Mouse (Mus musculus) spleen, adult 2 months (tissue): ENCODE data around the gene Tmub2. TPM values are rescaled to one million over a fixed set of nuclear protein-coding genes. Genes with fewer than 3 reads are reported as not detected.

Experiments
- DNase-seq, 2 experiments: peaks; one replicate each; pipeline versions ENCODE4 v3.0.0 to v3.0.0-alpha.2; 2012 to 2021; ENCODE audit warnings: low spot score in 2 of 2, low read depth in 1 of 2
- H3K27ac ChIP-seq: fragments of 200-500 bp; 2 replicates; pipeline ENCODE4 v1.5.1; 2012; ENCODE audit warnings: low read length, inconsistent platforms; ENCODE audit not compliant: insufficient read depth
- H3K27me3 ChIP-seq: fragments of 200-500 bp; 2 replicates; pipeline ENCODE4 v1.6.1; 2012; ENCODE audit warnings: mild to moderate bottlenecking, moderate library complexity, low read length, inconsistent platforms; ENCODE audit not compliant: control insufficient read depth, insufficient read depth
- H3K36me3 ChIP-seq: fragments of 200-500 bp; 2 replicates; pipeline ENCODE4 v1.6.1; 2012; ENCODE audit warnings: mild to moderate bottlenecking, low read length, inconsistent platforms; ENCODE audit not compliant: control insufficient read depth, insufficient read depth
- H3K4me1 ChIP-seq: fragments of 200-500 bp; 2 replicates; pipeline ENCODE4 v1.6.1; 2011; ENCODE audit warnings: inconsistent platforms; ENCODE audit not compliant: control insufficient read depth, insufficient read depth, insufficient read length
- H3K4me3 ChIP-seq: fragments of 200-500 bp; 2 replicates; pipeline ENCODE4 v1.5.1; 2011; ENCODE audit warnings: mild to moderate bottlenecking, inconsistent platforms; ENCODE audit not compliant: insufficient read depth, insufficient read length; ENCODE audit errors: extremely low read depth
- CTCF ChIP-seq: fragments of 200-500 bp; IDR thresholded peaks from 2 replicates; pipeline ENCODE4 v1.5.1; 2011; ENCODE audit warnings: mild to moderate bottlenecking, inconsistent platforms; ENCODE audit not compliant: insufficient read depth, insufficient read length, insufficient replicate concordance; ENCODE audit errors: extremely low read depth
- POLR2A ChIP-seq: fragments of 200-500 bp; IDR thresholded peaks from 2 replicates; pipeline ENCODE4 v1.6.1; 2011; ENCODE audit warnings: low read depth, low read length, inconsistent platforms
- WGBS: fragments of 180-500 bp; shearing (Covaris S2); methylation state at CpG from one replicate; pipeline ENCODE4 v1.1.7; 2018; 5-methylcytosine and 5-hydroxymethylcytosine counted together
- polyA plus RNA-seq: library from polyadenylated mRNA; depleted of rRNA; stranded (reverse); fragments of >200 nt; gene quantifications from 2 replicates; pipeline ENCODE4 v1.2.3, GENCODE M21; 2012

Gene Tmub2
- polyA plus RNA-seq, 1 experiment = 31.6 TPM

GRCm38 (mm10) chr11:102294416-102294815 is 9.7 kb downstream of the Tmub2 start:
- H3K36me3 ChIP-seq = peaks cover 23% of the 10 kb centered on the region
- TF ChIP-seq POLR2A (no peak), CTCF (no peak)
- 88% methylated on average over 5 of the region's 5 CpGs for WGBS

GRCm38 (mm10) chr11:102294887-102295597 is 10.3 kb downstream of the Tmub2 start:
- no peak for TF ChIP-seq CTCF
- peak; percentile 72 for TF ChIP-seq POLR2A
- Histone ChIP-seq H3K4me1 (peaks cover 4% of the 10 kb centered on the region; the same call in 1 of the 2 replicates), H3K27ac (peak overlapping the region; percentile 96), H3K4me3 (peak overlapping the region; percentile 69), H3K36me3 (peaks cover 23% of the 10 kb centered on the region), H3K27me3 (no peaks in the 10 kb centered on the region)
- 80% methylated on average over 12 of the region's 12 CpGs for whole genome bisulfite sequencing
- peak; percentile 65 to 66 for DNase-seq

More at GRCm38 (mm10) chr11:102294416-102294815, 9.7 kb downstream of the Tmub2 start:
- H3K4me3 ChIP-seq = no peak overlapping the region
- H3K27me3 ChIP-seq = no peaks in the 10 kb centered on the region
- H3K27ac ChIP-seq = no peak overlapping the region
- H3K4me1 ChIP-seq = peaks cover 4% of the 10 kb centered on the region; the same call in 1 of the 2 replicates
- DNase-seq = no peak

GRCm38 (mm10) chr11:102295598-102296471 is 11.1 kb downstream of the Tmub2 start:
- Histone ChIP-seq H3K4me3 (peak overlapping the region; percentile 69), H3K27ac (peak overlapping the region; percentile 96), H3K4me1 (peaks cover 4% of the 10 kb centered on the region; the same call in 1 of the 2 replicates), H3K27me3 (no peaks in the 10 kb centered on the region), H3K36me3 (peaks cover 20% of the 10 kb centered on the region)
- TF ChIP-seq POLR2A = no peak; the same call in 1 of the 2 replicates
- no peak for TF ChIP-seq CTCF
- DNase-seq = peak in 1 of 2 experiments; percentile 48
- under 1% methylated on average over 43 of the region's 73 CpGs for WGBS

- TF ChIP-seq CTCF = no peak
- TF ChIP-seq POLR2A = peak; percentile 68
- peak within 1 kb of the TSS; percentile 81 for H3K4me3 ChIP-seq
- H3K36me3 ChIP-seq = peaks cover 11% of the 10 kb centered on the region
- WGBS = under 1% methylated on average over 62 of the region's 125 CpGs
- DNase-seq = peak; percentile 95 to 99
- H3K4me1 ChIP-seq = peaks cover 4% of the 10 kb centered on the region; the same call in 1 of the 2 replicates
- H3K27me3 ChIP-seq = no peaks in the 10 kb centered on the region
- H3K27ac ChIP-seq = peak within 1 kb of the TSS; percentile 96
Measured at GRCm38 (mm10) chr11:102296491-102297472, 12.1 kb downstream of the Tmub2 start, which contains the start of gene Atxn7l3. Gene Atxn7l3 (minus strand): TSS chr11:102296631.

GRCm38 (mm10) chr11:102297577-102298556 is 13.1 kb downstream of the Tmub2 start:
- peaks cover 4% of the 10 kb centered on the region; the same call in 1 of the 2 replicates for H3K4me1 ChIP-seq
- peaks cover 1% of the 10 kb centered on the region; the same call in 1 of the 2 replicates for H3K36me3 ChIP-seq
- DNase-seq = no peak
- H3K27me3 ChIP-seq = no peaks in the 10 kb centered on the region
- peak overlapping the region; percentile 94 for H3K27ac ChIP-seq
- peak overlapping the region; percentile 81 for H3K4me3 ChIP-seq
- TF ChIP-seq POLR2A (no peak), CTCF (no peak)
- WGBS = 19% methylated on average over 27 of the region's 27 CpGs
